8 mouse cellular contexts compared by ENCODE assay signal in the genomic region with DNA sequence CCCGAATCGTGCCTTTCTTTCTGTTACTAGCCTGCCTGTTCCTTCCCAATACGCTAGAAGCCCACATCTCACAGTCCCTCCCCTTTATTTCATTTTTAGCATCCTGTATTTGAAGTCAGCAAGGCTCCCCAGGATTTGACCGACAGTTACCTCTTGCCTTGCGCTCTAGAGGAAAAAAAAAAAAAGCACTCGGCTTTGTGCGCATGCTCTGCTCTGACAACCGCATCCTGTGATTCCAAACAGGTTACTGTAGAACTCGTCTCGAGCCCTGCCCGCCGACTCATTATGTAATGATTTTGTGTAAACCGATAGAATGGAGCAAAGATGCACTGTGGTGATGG. TPM values are rescaled to one million over a fixed set of nuclear protein-coding genes. Genes with fewer than 3 reads are reported as not detected.
DNase-seq lines count a peak whose midpoint lies in the region; ATAC-seq lines count a peak whose summit lies in the region.

No protein-coding gene starts in this region.

- peak overlapping the region; percentile 56; the same call in 1 of the 2 replicates for H3K9ac ChIP-seq in limb, embryonic 13.5 days
- H3K9ac ChIP-seq in midbrain, embryonic 14.5 days (replicated peaks; ENCODE audit: low read length) = peak overlapping the region; percentile 70

- ATAC-seq in limb, embryonic 13.5 days (ENCODE audit: low FRiP score, low read depth) = no peak
- ATAC-seq in midbrain, embryonic 14.5 days (ENCODE audit: low FRiP score, low TSS enrichment) = peak; percentile 42; the same call in 1 of the 2 replicates

- no peak overlapping the region for H3K27ac ChIP-seq in limb, embryonic 13.5 days
- peak overlapping the region; percentile 88 for H3K27ac ChIP-seq in midbrain, embryonic 14.5 days (replicated peaks; ENCODE audit: low read depth, low read length)

- peaks cover 2% of the 10 kb centered on the region for H3K9me3 ChIP-seq in limb, embryonic 13.5 days
- peaks cover 4% of the 10 kb centered on the region; the same call in 1 of the 2 replicates for H3K9me3 ChIP-seq in midbrain, embryonic 14.5 days (ENCODE audit: control insufficient read depth, low read length)

- peaks cover 52% of the 10 kb centered on the region for H3K27me3 ChIP-seq in limb, embryonic 13.5 days
- no peaks in the 10 kb centered on the region for H3K27me3 ChIP-seq in midbrain, embryonic 14.5 days (ENCODE audit: control insufficient read depth, insufficient read depth, low read length)

- H3K4me2 ChIP-seq in limb, embryonic 13.5 days (replicated peaks) = peak overlapping the region; percentile 89
- peak overlapping the region; percentile 62 for H3K4me2 ChIP-seq in midbrain, embryonic 14.5 days (ENCODE audit: low read length)

- peak; percentile 60 to 82 for DNase-seq in adrenal gland, adult (ENCODE audit: inconsistent age in 2 of 2, low spot score in 1 of 2)
- no peak for DNase-seq in adrenal gland, postnatal 4 days (ENCODE audit: low spot score in 2 of 2)
- DNase-seq in cerebellum, postnatal 25 days = peak; percentile 78 to 84
- peak; percentile 81 for DNase-seq in heart, adult 8-10 months (ENCODE audit: low spot score)
- DNase-seq in kidney, adult 18-20 months = peak; percentile 49
- DNase-seq in midbrain, embryonic 14.5 days = peak; percentile 89
- peak; percentile 45 to 52 for DNase-seq in spleen, postnatal 14 days (ENCODE audit: low spot score in 2 of 2)

- H3K4me1 ChIP-seq in limb, embryonic 13.5 days = peaks cover 29% of the 10 kb centered on the region
- peaks cover 22% of the 10 kb centered on the region for H3K4me1 ChIP-seq in midbrain, embryonic 14.5 days (ENCODE audit: control insufficient read depth, insufficient read depth, low read length)

- 2% methylated on average over 13 of the region's 13 CpGs for WGBS in limb, embryonic 13.5 days
- under 1% methylated on average over 13 of the region's 13 CpGs for WGBS in midbrain, embryonic 14.5 days

- H3K36me3 ChIP-seq in limb, embryonic 13.5 days = no peaks in the 10 kb centered on the region
- no peaks in the 10 kb centered on the region for H3K36me3 ChIP-seq in midbrain, embryonic 14.5 days (ENCODE audit: control insufficient read depth, insufficient read depth, low read length)

- H3K4me3 ChIP-seq in limb, embryonic 13.5 days = peak overlapping the region; percentile 53
- peak overlapping the region; percentile 61 for H3K4me3 ChIP-seq in midbrain, embryonic 14.5 days (replicated peaks; ENCODE audit: low read depth, low read length)

RNA-seq across cellular contexts. Expression of a gene that starts 1.2 kb away (rescaled TPM):
- 10 to 100 TPM; 15.4 to 17.2 TPM for total RNA-seq in adrenal gland, postnatal 4 days (2021)
- total RNA-seq in heart, adult 8-10 months (2022) = 1 to 10 TPM; 3.7 to 6.9 (median 6.5) TPM
- 9.0 and 9.2 TPM in 2 replicates for polyA plus RNA-seq in limb, embryonic 13.5 days (2015; fragmentation: Nextera tagmentation; extraction: Ambion mirVana)
- 23.1 and 24.7 TPM in 2 replicates for polyA plus RNA-seq in midbrain, embryonic 14.5 days (2014; fragmentation: Nextera tagmentation; extraction: Ambion mirVana)

Comparison
In these comparisons a context has a peak if more than half of its experiments do, and no peak if none do; other contexts are left out.
1. DNase-seq: peak in adrenal gland, adult (2 of 2), cerebellum, postnatal 25 days (2 of 2), heart, adult 8-10 months (single experiment), kidney, adult 18-20 months (single experiment), midbrain, embryonic 14.5 days (single experiment) and spleen, postnatal 14 days (2 of 2); none in adrenal gland, postnatal 4 days (0 of 2).